Mouse (Mus musculus) spleen, adult 2 months (tissue): ENCODE measurements around the gene Galnt4. TPM values are rescaled to one million over a fixed set of nuclear protein-coding genes. Genes with fewer than 3 reads are reported as not detected.

ENCODE experiments used
- DNase-seq, 2 experiments: peaks; one replicate each; pipeline versions ENCODE4 v3.0.0 to v3.0.0-alpha.2; 2012 to 2021; ENCODE audit warnings: low spot score in 2 of 2, low read depth in 1 of 2
- H3K27ac ChIP-seq: fragments of 200-500 bp; 2 replicates; pipeline ENCODE4 v1.5.1; 2012; ENCODE audit warnings: low read length, inconsistent platforms; ENCODE audit not compliant: insufficient read depth
- H3K27me3 ChIP-seq: fragments of 200-500 bp; 2 replicates; pipeline ENCODE4 v1.6.1; 2012; ENCODE audit warnings: mild to moderate bottlenecking, moderate library complexity, low read length, inconsistent platforms; ENCODE audit not compliant: control insufficient read depth, insufficient read depth
- H3K36me3 ChIP-seq: fragments of 200-500 bp; 2 replicates; pipeline ENCODE4 v1.6.1; 2012; ENCODE audit warnings: mild to moderate bottlenecking, low read length, inconsistent platforms; ENCODE audit not compliant: control insufficient read depth, insufficient read depth
- H3K4me1 ChIP-seq: fragments of 200-500 bp; 2 replicates; pipeline ENCODE4 v1.6.1; 2011; ENCODE audit warnings: inconsistent platforms; ENCODE audit not compliant: control insufficient read depth, insufficient read depth, insufficient read length
- H3K4me3 ChIP-seq: fragments of 200-500 bp; 2 replicates; pipeline ENCODE4 v1.5.1; 2011; ENCODE audit warnings: mild to moderate bottlenecking, inconsistent platforms; ENCODE audit not compliant: insufficient read depth, insufficient read length; ENCODE audit errors: extremely low read depth
- CTCF ChIP-seq: fragments of 200-500 bp; IDR thresholded peaks from 2 replicates; pipeline ENCODE4 v1.5.1; 2011; ENCODE audit warnings: mild to moderate bottlenecking, inconsistent platforms; ENCODE audit not compliant: insufficient read depth, insufficient read length, insufficient replicate concordance; ENCODE audit errors: extremely low read depth
- POLR2A ChIP-seq: fragments of 200-500 bp; IDR thresholded peaks from 2 replicates; pipeline ENCODE4 v1.6.1; 2011; ENCODE audit warnings: low read depth, low read length, inconsistent platforms
- WGBS: fragments of 180-500 bp; shearing (Covaris S2); methylation state at CpG from one replicate; pipeline ENCODE4 v1.1.7; 2018; 5-methylcytosine and 5-hydroxymethylcytosine counted together
- polyA plus RNA-seq: library from polyadenylated mRNA; depleted of rRNA; stranded (reverse); fragments of >200 nt; gene quantifications from 2 replicates; pipeline ENCODE4 v1.2.3, GENCODE M21; 2012

The Galnt4 gene
- polyA plus RNA-seq, 1 experiment: 1.5 TPM

- TF ChIP-seq POLR2A (no peak), CTCF (no peak)
- no peak for DNase-seq
- Histone ChIP-seq H3K27me3 (no peaks in the 10 kb centered on the region; the same call in 1 of the 2 replicates), H3K27ac (no peak overlapping the region), H3K4me3 (no peak overlapping the region), H3K4me1 (no peaks in the 10 kb centered on the region), H3K36me3 (no peaks in the 10 kb centered on the region)
- WGBS: 92% methylated on average over 14 of the region's 14 CpGs
Measured at GRCm38 (mm10) chr10:99083431-99084003, 24.4 kb upstream of the Galnt4 start.

GRCm38 (mm10) chr10:99084397-99085239 is 23.3 kb upstream of the Galnt4 start:
- 43% methylated on average over 23 of the region's 23 CpGs for WGBS
- Histone ChIP-seq H3K27me3 (no peaks in the 10 kb centered on the region; the same call in 1 of the 2 replicates), H3K4me1 (no peaks in the 10 kb centered on the region), H3K27ac (no peak overlapping the region), H3K4me3 (no peak overlapping the region), H3K36me3 (no peaks in the 10 kb centered on the region)
- no peak for TF ChIP-seq POLR2A
- peak; percentile 93 for TF ChIP-seq CTCF
- DNase-seq: peak; percentile 55 to 77

GRCm38 (mm10) chr10:99085240-99085587 is 22.7 kb upstream of the Galnt4 start:
- WGBS: 52% methylated on average over 6 of the region's 6 CpGs
- H3K27me3 ChIP-seq: no peaks in the 10 kb centered on the region; the same call in 1 of the 2 replicates
- H3K4me1 ChIP-seq: no peaks in the 10 kb centered on the region
- TF ChIP-seq POLR2A (no peak), CTCF (no peak)
- no peak overlapping the region for H3K4me3 ChIP-seq
- H3K27ac ChIP-seq: no peak overlapping the region
- DNase-seq: no peak
- H3K36me3 ChIP-seq: no peaks in the 10 kb centered on the region

GRCm38 (mm10) chr10:99086029-99086428 is 21.9 kb upstream of the Galnt4 start:
- TF ChIP-seq CTCF: no peak
- Histone ChIP-seq H3K36me3 (no peaks in the 10 kb centered on the region), H3K27ac (no peak overlapping the region), H3K4me3 (no peak overlapping the region), H3K27me3 (no peaks in the 10 kb centered on the region; the same call in 1 of the 2 replicates), H3K4me1 (no peaks in the 10 kb centered on the region)
- DNase-seq: no peak
- WGBS: 63% methylated on average over 6 of the region's 6 CpGs

- H3K27ac ChIP-seq: no peak overlapping the region
- H3K4me3 ChIP-seq: no peak overlapping the region
- WGBS: 46% methylated on average over 6 of the region's 6 CpGs
- no peak for DNase-seq
- H3K4me1 ChIP-seq: no peaks in the 10 kb centered on the region; the same call in 1 of the 2 replicates
- no peaks in the 10 kb centered on the region for H3K36me3 ChIP-seq
- TF ChIP-seq CTCF: no peak
- no peak for TF ChIP-seq POLR2A
- no peaks in the 10 kb centered on the region; the same call in 1 of the 2 replicates for H3K27me3 ChIP-seq
Measured at GRCm38 (mm10) chr10:99089906-99090305, 18.1 kb upstream of the Galnt4 start.

GRCm38 (mm10) chr10:99093364-99093763 is 14.6 kb upstream of the Galnt4 start:
- H3K4me1 ChIP-seq: no peaks in the 10 kb centered on the region; the same call in 1 of the 2 replicates
- DNase-seq: no peak
- TF ChIP-seq POLR2A (no peak), CTCF (no peak)
- H3K36me3 ChIP-seq: no peaks in the 10 kb centered on the region
- H3K27ac ChIP-seq: no peak overlapping the region
- H3K4me3 ChIP-seq: no peak overlapping the region
- 76% methylated on average over 2 of the region's 2 CpGs for WGBS
- no peaks in the 10 kb centered on the region for H3K27me3 ChIP-seq

GRCm38 (mm10) chr10:99095114-99095513 is 12.8 kb upstream of the Galnt4 start:
- H3K27ac ChIP-seq: no peak overlapping the region
- DNase-seq: no peak
- no peaks in the 10 kb centered on the region for H3K27me3 ChIP-seq
- WGBS: 80% methylated on average over 2 of the region's 2 CpGs
- no peak overlapping the region for H3K4me3 ChIP-seq
- H3K36me3 ChIP-seq: no peaks in the 10 kb centered on the region
- no peaks in the 10 kb centered on the region; the same call in 1 of the 2 replicates for H3K4me1 ChIP-seq
- no peak for TF ChIP-seq CTCF
- TF ChIP-seq POLR2A: no peak
